Mouse (Mus musculus) gastrocnemius, adult 8-10 months (tissue): ENCODE data around the gene Atg10. TPM values are rescaled to one million over a fixed set of nuclear protein-coding genes. Genes with fewer than 3 reads are reported as not detected.
A peak's percentile ranks its signal among the peaks of the same experiment; 100 is the strongest.

ENCODE experiments used
- DNase-seq, 2 experiments: peaks; one replicate each; pipeline ENCODE4 v3.0.0; 2022; ENCODE audit warnings: low spot score in 2 of 2
- total RNA-seq, 4 experiments: library from RNA; stranded (reverse); gene quantifications; 2 replicates each; pipeline ENCODE4 v1.2.4; 2022

Atg10 gene
- total RNA-seq, 4 experiments from 2014 or later: 8.0 to 13.9 (median 10.9) TPM

- no peak for DNase-seq
Measured at GRCm38 (mm10) chr13:91038034-91038433, 185.7 kb downstream of the Atg10 start.

GRCm38 (mm10) chr13:91037405-91037804, 186.4 kb downstream of the Atg10 start:
- no peak for DNase-seq

GRCm38 (mm10) chr13:91031836-91032235, 191.9 kb downstream of the Atg10 start:
- no peak for DNase-seq

- DNase-seq: no peak
Measured at GRCm38 (mm10) chr13:91023447-91023846, 200.3 kb downstream of the Atg10 start.

DNA sequence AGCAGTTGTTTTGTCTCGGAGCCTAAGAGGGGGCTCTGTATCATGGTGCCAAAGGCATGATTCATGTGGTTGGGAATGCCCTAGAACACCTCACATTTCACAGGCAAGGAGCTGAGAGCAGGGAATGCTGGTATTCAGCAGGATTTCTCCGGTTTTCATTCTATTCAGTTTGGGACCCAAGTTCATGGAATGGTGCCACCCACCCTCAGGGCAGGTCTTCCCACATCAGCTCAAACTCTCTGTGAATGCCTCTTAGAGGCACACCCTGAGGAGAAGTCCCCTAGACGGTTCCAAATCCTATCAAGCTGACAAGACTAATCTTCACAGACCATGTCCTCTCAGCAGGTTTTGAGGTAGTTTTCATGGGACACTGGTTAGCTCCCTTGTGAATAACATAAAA, 211.9 kb downstream of the Atg10 start:
- no peak for DNase-seq

DNA sequence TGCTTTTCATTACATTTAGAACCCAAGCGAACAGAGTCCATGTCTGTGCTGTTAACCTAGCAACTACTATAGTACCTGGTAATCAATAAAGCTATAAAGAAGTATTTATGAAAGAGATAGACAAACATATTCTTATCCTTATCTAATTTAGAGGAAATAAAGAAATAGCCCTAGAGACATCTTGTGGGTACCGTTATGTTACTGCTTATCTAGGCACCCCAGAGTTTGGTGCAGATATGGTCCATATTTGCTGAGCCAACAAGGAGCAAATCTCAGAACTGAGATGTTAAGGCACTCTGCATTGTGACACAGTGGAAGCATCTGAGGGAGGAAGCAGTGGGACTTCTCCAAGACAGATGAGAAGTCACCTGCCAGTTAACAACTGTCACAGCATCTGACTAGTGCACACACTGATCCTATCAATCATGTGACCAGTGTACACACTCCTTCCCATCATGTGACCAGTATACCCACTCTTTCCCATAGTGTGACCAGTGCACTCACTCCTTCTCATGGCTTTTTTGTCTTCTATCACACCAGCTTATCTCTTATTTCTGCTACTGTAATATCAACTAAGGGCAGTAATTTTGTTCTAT, 228.6 kb downstream of the Atg10 start:
- no peak for DNase-seq

- DNase-seq: no peak
Measured at GRCm38 (mm10) chr13:90993602-90994001, 230.2 kb downstream of the Atg10 start.

- no peak for DNase-seq
Measured at GRCm38 (mm10) chr13:90992948-90993347, 230.8 kb downstream of the Atg10 start.

DNA sequence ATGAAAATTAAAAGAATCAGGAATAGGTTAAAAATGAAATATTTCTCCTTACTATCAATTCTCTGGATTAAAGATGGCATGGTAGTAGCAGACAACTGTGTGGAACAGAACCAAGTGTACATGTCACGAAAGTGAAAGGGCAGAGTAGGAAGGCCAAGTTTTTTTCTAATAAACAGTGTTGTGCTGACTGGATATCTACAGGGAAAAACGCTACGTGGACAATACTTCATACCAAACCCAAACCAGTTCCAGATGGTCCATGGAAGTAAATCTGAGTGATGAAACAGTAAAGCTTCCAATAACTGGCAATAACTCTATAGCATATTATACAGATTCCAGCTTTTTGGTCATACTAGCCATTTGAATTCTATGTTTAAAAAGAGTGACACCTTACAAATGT, 235.5 kb downstream of the Atg10 start:
- DNase-seq: no peak

GRCm38 (mm10) chr13:90985417-90985816, 238.4 kb downstream of the Atg10 start:
- no peak for DNase-seq

GRCm38 (mm10) chr13:90984073-90984472, 239.7 kb downstream of the Atg10 start:
- no peak for DNase-seq

DNA sequence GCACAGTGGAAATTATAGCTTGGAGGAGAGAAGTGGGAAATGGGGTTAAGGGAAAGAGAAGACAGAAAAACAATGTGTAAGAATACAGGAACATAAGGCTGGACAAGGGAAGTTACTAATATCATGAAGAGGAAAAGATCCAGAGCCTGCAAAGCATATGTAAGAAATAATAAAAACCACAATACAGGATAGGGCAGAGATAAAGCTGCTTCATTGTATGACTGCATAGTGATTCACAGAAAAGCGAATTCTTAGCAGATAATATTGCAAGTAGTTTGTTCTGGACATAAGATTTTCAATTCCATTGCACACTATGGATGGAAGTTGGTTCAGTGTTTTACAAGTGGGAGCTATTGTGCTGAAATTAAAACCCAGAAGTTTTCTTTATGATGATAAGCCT, 242.0 kb downstream of the Atg10 start:
- no peak for DNase-seq

GRCm38 (mm10) chr13:90980878-90981674, 242.7 kb downstream of the Atg10 start:
- no peak for DNase-seq

DNA sequence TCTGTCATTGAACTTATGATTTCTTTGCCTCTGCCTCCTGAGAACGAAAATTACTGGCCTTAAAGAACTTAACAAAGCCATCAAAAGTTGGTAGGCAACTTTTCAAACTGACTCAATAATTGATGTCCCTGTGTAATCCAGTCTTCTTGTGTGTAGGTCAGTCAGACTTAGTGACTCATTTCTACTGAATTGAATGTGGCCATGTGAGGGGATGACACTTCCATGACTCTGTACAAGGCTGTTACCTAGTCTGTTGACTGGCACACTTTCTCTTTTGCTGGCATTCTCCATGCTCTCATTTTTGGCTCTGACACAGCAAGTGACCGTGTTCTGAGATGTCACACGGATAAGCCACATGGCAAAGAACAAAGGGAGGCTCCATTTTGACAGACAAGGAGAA, 246.7 kb downstream of the Atg10 start:
- DNase-seq: no peak

DNA sequence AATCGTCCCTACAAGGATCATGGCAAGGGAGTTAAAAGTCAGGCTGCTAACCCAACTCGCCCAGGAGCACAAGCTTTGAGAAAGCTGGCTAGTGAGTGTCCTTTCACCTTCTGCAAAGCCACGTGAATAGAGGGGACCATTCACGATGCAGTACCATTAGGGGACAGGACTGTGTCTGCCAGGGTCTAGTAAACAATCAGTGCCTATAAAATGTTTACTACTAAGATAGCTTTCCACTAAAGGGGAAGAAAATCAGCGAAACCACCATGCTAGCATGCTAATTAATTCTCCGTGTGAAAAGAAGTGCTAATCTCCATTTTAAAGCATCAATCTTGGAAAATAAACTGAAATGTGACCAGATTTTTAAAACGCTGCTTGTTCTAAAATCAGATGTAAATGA, 250.4 kb downstream of the Atg10 start:
- no peak for DNase-seq

GRCm38 (mm10) chr13:90970259-90971017, 253.3 kb downstream of the Atg10 start:
- DNase-seq: no peak

DNA sequence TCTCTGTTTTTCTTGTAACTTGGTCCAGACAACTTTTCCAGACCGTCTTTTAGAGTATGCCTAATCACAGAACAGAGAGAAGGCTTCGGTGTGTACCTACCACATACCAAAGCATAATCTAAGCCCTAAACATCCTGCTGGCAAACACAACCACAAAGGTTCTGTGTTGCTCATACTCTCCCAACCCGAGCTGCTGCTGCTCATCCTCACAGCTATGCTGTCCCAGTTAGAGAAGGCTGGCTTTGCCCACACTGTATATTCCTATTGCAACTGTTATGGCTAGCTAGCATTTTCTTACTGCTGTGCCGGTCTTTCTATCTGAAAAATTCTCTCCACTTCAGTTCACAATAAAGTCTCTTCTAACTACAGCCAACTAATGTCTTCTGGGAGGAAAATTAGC, 254.8 kb downstream of the Atg10 start:
- DNase-seq: no peak

DNA sequence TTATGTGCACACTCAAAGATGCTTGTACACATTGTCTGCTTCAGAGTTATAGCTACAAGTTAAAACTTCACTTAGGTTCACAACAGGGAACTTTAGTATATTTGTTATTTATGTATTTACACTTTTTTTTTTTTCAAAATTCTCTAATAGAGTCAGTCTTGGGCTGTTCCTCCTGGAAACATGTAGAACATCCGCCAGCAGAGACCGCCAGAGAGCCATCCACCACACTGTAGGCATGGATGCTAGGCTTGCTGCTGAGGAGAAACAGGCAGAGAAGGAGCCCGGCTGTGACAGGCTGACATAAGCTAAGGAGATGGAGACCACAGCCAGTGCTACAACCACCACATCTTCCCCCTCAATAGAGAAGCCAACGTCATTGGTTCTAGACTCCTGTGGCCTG, 256.3 kb downstream of the Atg10 start:
- DNase-seq: peak; percentile 48 to 62

DNA sequence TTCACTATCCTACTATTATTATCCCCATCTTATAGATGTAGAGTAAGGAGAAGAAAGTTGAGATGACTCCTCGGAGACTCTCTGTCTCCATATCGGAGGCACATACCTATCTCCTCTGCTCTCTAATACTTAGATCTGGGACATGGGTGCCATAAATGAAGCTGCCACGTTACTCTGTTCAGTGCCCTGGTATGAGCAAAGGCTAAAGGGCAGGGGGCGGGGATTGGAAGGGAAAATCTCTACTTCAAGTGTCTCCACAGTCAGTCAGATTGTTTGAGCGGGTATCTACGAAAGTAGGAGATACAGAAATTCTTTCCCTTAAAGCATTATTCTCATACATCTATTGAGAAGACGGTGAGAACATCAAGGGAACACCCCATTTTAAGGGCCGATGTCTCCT, 257.8 kb downstream of the Atg10 start:
- DNase-seq: no peak

- DNase-seq: no peak
Measured at GRCm38 (mm10) chr13:90964511-90964910, 259.3 kb downstream of the Atg10 start.

DNA sequence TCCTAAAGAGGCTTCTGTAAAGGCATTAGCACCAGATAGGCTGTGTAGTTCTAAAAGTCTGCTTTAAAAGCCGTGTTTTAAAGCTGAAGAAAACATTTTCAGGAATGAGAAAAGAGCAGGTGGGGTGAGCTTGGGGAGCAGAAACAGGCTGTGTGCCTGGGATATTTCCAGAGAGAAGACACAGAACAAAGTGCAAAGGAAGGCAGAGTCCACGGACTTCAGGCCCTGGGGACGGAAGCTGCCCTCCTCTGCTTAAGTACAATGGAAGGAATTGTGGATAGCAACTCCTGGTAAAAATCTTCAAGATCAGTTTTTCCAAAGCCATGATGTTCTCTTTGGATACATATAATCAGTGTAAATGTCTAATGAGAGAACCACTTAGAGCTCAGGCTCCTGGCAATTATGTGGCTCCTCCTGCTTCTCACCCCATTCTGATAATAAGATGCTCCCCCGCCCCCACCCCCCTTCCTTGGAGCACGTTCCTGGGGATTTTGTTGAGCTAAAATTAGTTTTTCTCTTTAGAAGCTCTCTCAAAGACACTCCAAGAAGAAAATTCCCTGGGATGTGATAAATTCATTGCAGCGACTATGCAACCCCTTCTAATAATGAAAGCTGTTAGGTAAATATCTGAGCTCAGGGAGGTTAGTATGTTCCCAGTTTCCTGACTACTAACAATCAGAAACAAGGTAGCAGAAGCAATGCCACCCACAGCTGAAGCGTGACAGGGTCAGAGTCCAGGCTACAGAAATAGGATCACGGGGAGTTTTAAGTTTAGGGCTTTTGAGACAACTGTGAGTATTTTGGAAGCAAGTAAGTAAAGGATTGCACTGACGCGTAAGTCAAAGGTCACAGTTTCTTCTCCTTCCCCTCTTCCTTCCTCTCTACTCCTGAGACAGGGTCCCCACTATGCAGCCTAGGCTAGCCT, 260.7 kb downstream of the Atg10 start:
- no peak for DNase-seq
